Mouse (Mus musculus): ENCODE data around the gene Arhgdia. TPM values are rescaled to one million over a fixed set of nuclear protein-coding genes. Genes with fewer than 3 reads are reported as not detected.

Arhgdia gene
- polyA plus RNA-seq, 1 experiment from 2014 or later: 435 TPM

DNA sequence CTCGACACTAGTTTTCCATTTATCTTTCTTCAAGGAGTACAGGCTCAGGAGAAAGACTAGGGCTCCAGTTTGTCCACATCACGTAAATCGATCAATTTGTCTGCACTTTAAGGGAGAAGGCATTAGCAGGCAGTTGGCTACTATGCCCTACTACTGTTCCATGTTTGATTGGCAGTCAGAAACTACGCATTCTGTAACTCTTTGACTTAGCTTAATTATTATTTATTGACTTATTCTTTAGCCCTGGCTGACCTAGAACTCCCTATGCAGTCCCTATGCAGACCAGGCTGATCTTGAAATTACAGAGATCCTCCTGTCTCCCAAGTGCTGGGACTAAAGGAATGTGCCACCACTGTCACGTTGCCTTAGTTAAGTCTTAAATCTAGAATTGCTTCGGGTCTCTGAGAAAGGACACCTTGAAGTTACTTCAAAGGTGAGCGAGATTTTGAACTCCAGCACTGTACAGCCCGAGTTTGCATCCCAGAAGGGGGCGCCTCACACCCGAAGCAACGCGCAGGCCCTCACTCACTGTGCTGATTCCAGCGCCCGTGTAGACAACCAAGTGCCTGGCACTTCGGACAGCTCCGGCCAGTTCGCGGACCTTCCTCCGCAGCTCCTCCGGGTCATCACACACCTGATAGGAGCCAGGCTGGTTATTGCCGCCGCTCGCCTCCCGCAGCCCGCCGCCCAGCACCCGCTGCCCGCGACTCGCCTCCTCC, 42.7 kb upstream of the Arhgdia start:
- 12% methylated on average over 30 of the region's 30 CpGs for WGBS
- H3K27me3 ChIP-seq (replicated peaks): no peaks in the 10 kb centered on the region
- H3K4me3 ChIP-seq: peak overlapping the region; percentile 99
- peak overlapping the region; percentile 90 for H3K9ac ChIP-seq
- peak overlapping the region; percentile 78 for H3K27ac ChIP-seq (replicated peaks)
- H3K36me3 ChIP-seq: peaks cover 67% of the 10 kb centered on the region
- H3K4me2 ChIP-seq: peak overlapping the region; percentile 96
- peaks cover 24% of the 10 kb centered on the region for H3K4me1 ChIP-seq
- ATAC-seq (ENCODE audit: extremely low read depth, insufficient number of reproducible peaks, low FRiP score, low TSS enrichment): peak; percentile 68
- no peaks in the 10 kb centered on the region for H3K9me3 ChIP-seq

DNA sequence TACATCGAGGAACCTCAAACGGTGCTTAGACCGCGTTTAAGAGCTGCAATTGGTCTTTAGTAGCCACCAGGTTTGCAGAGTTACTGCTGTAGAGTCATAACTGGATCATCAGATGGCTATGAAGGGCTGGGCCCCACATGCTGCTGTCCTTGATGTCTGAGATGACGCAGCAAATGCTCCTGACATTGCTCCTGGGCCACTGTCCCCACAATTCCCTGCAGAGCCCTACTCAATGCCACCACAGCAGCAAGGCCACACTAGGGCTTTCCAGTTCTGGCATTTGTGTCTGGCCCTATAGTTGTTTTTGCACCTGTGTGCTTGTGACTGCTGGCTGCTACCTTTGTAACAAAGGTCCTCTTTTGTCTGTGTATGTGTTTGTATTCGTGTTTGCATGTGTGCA, 41.4 kb upstream of the Arhgdia start:
- Histone ChIP-seq H3K36me3 (peaks cover 69% of the 10 kb centered on the region), H3K27ac (replicated peaks) (no peak overlapping the region), H3K4me2 (no peak overlapping the region), H3K27me3 (replicated peaks) (no peaks in the 10 kb centered on the region), H3K4me3 (no peak overlapping the region), H3K9me3 (no peaks in the 10 kb centered on the region), H3K9ac (no peak overlapping the region), H3K4me1 (peaks cover 24% of the 10 kb centered on the region)
- no peak for ATAC-seq (ENCODE audit: extremely low read depth, insufficient number of reproducible peaks, low FRiP score, low TSS enrichment)
- 84% methylated on average over 6 of the region's 6 CpGs for WGBS

DNA sequence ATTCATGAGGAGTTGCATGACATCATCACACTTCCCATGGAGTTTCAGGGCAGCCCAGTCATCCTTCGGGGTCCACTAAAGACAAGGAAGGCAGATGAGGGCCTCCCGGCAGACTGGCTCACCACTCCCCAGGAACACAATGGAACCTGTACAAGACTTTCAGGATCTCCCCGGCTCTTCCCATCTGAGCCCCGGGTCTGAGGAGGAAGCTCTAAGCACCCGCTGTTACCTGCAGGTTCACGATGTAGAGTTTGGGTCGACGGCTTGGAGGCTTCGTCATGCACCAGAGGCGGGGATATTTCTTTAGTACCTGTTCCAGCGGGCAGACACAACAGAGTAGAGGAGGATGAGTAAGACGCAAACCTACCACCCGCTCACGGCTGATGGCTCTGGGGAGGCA, 38.8 kb upstream of the Arhgdia start:
- Histone ChIP-seq H3K4me3 (no peak overlapping the region), H3K9me3 (no peaks in the 10 kb centered on the region), H3K27me3 (replicated peaks) (no peaks in the 10 kb centered on the region), H3K4me1 (peaks cover 34% of the 10 kb centered on the region), H3K27ac (replicated peaks) (no peak overlapping the region), H3K4me2 (no peak overlapping the region), H3K9ac (no peak overlapping the region), H3K36me3 (peaks cover 64% of the 10 kb centered on the region)
- 91% methylated on average over 14 of the region's 14 CpGs for WGBS
- ATAC-seq (ENCODE audit: extremely low read depth, insufficient number of reproducible peaks, low FRiP score, low TSS enrichment): no peak

DNA sequence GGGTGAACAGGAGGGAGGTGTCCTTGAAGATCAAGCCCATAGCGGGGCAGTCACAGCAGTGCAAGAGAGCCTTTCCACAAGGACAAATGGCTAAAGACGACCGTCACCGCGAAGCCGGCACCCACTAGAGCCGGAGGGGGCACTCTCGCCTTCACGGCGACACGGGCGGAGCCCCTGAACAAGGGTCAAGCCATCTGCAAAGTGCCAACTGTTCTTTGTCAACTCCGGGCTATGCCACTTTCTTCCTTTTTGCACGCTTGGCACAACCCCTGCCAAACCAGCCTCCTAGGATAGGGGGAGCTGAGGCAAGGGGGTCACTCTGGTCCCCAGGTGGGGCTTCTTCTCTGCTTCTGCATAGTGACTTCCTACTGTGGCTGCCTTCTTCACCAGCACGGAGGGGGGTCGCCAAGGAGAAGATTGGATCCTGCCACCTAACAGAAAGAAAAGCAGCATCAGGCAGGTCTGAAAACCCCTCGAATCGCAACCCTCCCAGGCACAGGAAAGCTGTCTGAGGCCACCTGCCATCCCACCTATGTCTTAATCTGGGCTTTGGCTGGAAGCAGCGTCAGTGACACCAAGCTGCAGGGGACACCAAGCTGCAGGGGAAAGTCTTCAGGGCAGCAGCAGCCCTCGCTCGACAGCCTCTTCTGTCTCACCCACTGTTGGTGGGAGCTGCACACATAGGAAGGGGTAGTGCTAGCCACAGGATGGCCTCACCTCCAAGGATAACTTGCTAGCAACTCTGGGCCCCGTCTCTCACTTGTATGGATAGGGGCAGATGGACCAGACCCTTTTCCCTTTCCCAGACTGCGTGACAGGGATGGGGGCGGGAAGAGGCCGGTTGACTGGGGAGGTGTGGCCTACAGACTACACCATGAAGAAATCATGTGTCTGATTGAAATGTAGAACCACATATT, 37.5 kb upstream of the Arhgdia start:
- Histone ChIP-seq H3K9me3 (no peaks in the 10 kb centered on the region), H3K4me1 (peaks cover 27% of the 10 kb centered on the region), H3K27ac (replicated peaks) (no peak overlapping the region; the same call in 1 of the 2 replicates), H3K9ac (no peak overlapping the region), H3K4me2 (no peak overlapping the region), H3K27me3 (replicated peaks) (no peaks in the 10 kb centered on the region), H3K4me3 (no peak overlapping the region), H3K36me3 (peaks cover 72% of the 10 kb centered on the region)
- no peak for ATAC-seq (ENCODE audit: extremely low read depth, insufficient number of reproducible peaks, low FRiP score, low TSS enrichment)
- WGBS: 92% methylated on average over 25 of the region's 25 CpGs

DNA sequence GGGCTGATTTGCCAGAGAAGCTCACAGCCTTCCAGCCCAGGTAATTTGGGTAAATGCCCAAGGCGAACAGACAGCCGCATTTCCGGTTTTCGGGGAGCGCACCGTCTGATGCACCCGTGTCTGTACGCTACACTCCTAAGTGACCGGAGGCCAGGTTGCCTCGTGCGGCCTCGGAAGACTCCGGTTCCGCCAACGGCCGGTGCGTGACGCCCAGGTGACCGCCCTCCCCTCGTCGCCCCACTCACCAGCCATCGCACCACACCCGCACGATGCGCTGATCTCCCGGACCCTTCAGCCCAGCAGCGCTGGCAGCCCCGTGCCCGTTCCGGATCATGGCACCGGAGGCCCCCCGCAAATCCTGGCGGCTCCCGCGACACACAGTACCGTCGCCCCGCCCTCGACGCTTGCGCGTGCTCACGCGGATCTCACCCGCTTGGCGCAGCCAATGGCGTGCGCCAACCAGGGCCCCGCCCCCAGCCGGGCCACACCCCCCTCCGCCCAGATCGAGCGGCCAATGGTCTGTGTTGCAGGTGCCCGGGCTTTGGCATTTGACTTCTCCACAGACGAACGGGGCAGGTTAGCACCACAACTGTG, 36.2 kb upstream of the Arhgdia start, which contains the start of gene Pcyt2:
Gene Pcyt2 (minus strand): TSS at position 418 of the 594 bp plus-strand sequence.
- peak within 1 kb of the TSS; percentile 73 for H3K27ac ChIP-seq (replicated peaks)
- H3K36me3 ChIP-seq: peaks cover 76% of the 10 kb centered on the region
- under 1% methylated on average over 56 of the region's 56 CpGs for WGBS

DNA sequence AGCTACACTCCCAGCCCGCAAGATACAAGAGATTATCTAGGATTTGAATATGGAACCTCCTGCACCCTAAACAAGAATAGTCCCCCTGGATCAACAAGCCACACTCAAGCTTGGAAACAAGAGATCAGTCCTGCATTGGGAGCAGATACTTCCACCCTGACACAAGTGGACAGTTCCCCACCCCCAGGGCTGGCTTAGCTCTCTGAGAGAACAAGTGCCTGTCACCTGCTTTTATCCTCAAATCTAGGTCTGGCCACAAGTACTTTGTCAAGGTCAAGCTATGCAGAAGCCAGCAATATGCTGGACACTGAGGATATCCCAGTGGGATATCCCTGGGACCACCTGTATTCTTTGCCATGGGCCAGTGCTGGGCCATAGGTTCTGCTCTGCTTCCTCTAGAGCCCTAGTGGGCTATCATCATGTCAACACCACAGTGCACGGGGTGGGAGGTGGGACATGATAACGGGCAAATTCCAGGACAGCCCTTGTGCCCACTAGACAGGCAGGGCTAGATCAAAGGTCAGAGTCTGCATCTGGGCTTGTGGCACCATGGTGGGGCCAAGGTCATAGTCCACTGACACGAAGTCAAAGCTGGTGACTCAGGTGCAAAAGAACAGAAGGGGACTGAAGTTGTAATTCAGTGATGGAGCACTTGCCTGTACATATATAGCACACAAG, 35.3 kb upstream of the Arhgdia start:
- Histone ChIP-seq H3K4me3 (peak overlapping the region; percentile 88), H3K9me3 (no peaks in the 10 kb centered on the region), H3K27me3 (replicated peaks) (no peaks in the 10 kb centered on the region), H3K27ac (replicated peaks) (peak overlapping the region; percentile 73), H3K9ac (peak overlapping the region; percentile 93), H3K4me1 (peaks cover 21% of the 10 kb centered on the region), H3K4me2 (peak overlapping the region; percentile 87), H3K36me3 (peaks cover 76% of the 10 kb centered on the region)
- 27% methylated on average over 4 of the region's 4 CpGs for WGBS
- no peak for ATAC-seq (ENCODE audit: extremely low read depth, insufficient number of reproducible peaks, low FRiP score, low TSS enrichment)

More for the DNA sequence above, 36.2 kb upstream of the Arhgdia start, which contains the start of gene Pcyt2:
- peak within 1 kb of the TSS; percentile 88 for H3K4me3 ChIP-seq
- H3K27me3 ChIP-seq (replicated peaks): no peaks in the 10 kb centered on the region
- H3K4me1 ChIP-seq: peaks cover 21% of the 10 kb centered on the region
- peak; percentile 93 for ATAC-seq (ENCODE audit: extremely low read depth, insufficient number of reproducible peaks, low FRiP score, low TSS enrichment)
- H3K9ac ChIP-seq: peak within 1 kb of the TSS; percentile 93
- peak within 1 kb of the TSS; percentile 87 for H3K4me2 ChIP-seq
- no peaks in the 10 kb centered on the region for H3K9me3 ChIP-seq

DNA sequence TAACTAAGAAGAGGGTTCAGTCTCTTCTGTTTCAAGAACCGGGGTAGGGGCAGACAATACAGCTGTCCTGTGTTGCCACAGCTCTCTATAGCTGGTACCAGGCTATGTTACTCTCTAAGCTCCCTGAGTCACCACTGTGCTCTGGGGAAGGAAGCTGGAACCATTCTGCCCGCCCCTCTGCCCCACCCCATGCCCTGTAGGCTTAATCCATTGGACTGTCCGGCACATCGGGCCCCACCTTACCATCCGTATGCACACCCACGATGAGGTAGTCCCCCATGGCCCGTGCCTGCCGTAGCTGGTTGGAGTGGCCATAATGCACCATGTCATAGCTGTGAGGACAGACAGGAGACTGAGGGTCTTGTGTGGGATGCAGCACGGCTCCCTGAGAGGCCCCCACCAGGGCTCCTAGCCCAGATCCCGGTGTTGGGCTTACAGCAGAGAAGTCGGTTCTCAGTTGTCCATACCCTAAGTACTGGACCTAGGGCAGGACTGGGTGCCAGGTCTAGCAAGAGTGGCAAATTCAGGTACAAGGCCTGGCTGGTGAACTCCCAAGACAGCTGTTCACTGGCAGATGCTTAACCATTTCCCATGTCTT, 34.3 kb upstream of the Arhgdia start:
- H3K36me3 ChIP-seq: peaks cover 76% of the 10 kb centered on the region
- no peak overlapping the region for H3K9ac ChIP-seq
- no peaks in the 10 kb centered on the region for H3K9me3 ChIP-seq
- H3K4me3 ChIP-seq: no peak overlapping the region
- H3K27ac ChIP-seq (replicated peaks): no peak overlapping the region
- H3K27me3 ChIP-seq (replicated peaks): no peaks in the 10 kb centered on the region
- no peak overlapping the region for H3K4me2 ChIP-seq
- WGBS: 91% methylated on average over 11 of the region's 11 CpGs
- no peak for ATAC-seq (ENCODE audit: extremely low read depth, insufficient number of reproducible peaks, low FRiP score, low TSS enrichment)
- peaks cover 21% of the 10 kb centered on the region for H3K4me1 ChIP-seq

DNA sequence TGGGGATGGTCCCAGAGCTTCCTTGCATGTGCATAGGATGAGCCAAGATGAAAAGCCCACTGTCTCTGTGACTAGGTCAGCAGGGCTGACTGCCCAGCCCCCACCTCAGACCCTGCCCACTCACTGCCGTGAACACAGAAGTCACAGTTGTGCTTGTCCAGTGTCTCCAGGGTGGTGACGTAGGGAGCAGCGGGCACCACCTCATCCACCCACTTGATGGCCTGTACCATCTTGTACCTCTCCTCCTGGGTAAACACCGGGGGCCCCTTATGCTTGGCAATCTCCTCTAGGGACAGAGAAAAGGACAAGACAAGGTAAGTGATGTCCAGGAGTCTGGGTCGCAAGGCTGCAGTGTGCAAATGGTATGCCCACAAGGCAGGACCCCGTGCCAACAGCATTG, 33.7 kb upstream of the Arhgdia start:
- H3K36me3 ChIP-seq: peaks cover 76% of the 10 kb centered on the region

DNA sequence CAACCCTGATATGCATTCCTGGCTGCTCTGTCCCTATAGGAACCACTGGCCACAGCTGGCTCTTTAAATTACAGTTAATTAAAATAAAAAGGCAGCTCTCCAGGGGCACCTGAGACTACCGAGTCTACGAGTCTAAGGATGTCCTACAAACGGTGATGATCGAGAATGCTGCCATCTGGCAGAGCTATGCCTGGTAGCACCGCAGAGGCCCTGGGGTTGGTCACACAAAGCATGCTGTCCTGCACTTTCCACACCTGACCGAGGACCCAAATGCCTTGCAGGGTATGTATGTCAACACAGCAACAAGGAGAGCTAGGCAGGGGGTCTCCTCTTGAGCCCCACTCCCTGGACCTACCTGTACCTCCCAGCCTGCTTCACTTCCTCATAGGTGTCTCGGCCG, 32.6 kb upstream of the Arhgdia start:
- Histone ChIP-seq H3K4me1 (peaks cover 31% of the 10 kb centered on the region), H3K27ac (replicated peaks) (no peak overlapping the region), H3K9ac (no peak overlapping the region), H3K4me3 (no peak overlapping the region), H3K27me3 (replicated peaks) (0 out of 2 replicates have a peak, but pooled peaks cover 4% of the 10 kb centered on the region), H3K4me2 (no peak overlapping the region), H3K9me3 (no peaks in the 10 kb centered on the region), H3K36me3 (peaks cover 70% of the 10 kb centered on the region)
- no peak for ATAC-seq (ENCODE audit: extremely low read depth, insufficient number of reproducible peaks, low FRiP score, low TSS enrichment)
- 86% methylated on average over 8 of the region's 8 CpGs for WGBS

More for the DNA sequence above, 33.7 kb upstream of the Arhgdia start:
- H3K4me2 ChIP-seq: no peak overlapping the region
- no peak overlapping the region for H3K27ac ChIP-seq (replicated peaks)
- no peak for ATAC-seq (ENCODE audit: extremely low read depth, insufficient number of reproducible peaks, low FRiP score, low TSS enrichment)
- no peak overlapping the region for H3K4me3 ChIP-seq
- H3K27me3 ChIP-seq (replicated peaks): no peaks in the 10 kb centered on the region
- WGBS: 90% methylated on average over 6 of the region's 6 CpGs
- no peak overlapping the region for H3K9ac ChIP-seq
- no peaks in the 10 kb centered on the region for H3K9me3 ChIP-seq
- peaks cover 21% of the 10 kb centered on the region for H3K4me1 ChIP-seq

DNA sequence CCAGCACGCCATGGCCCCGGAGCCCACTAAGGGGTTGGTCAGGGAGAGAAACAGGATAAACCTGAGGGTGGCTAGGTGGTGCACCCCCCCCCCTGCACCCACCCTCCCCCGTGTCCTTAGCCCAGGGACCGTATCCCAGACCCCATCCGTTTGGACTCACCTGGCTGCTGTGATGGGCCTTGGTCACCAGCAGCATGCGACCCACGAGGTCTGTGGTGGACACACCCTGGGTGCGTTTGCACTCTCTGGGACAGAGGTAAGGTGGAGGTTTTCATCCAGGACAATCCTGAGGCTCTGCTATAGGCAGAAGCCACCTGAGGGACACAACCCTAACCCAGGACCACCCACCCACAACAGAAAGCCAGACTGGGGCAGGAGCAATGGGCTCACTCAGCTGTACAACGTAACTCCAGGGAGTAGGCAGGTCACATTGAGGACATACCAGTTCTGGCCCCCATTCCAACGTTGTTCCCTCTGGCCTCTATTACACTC, 32.1 kb upstream of the Arhgdia start:
- Histone ChIP-seq H3K27ac (replicated peaks) (no peak overlapping the region), H3K27me3 (replicated peaks) (0 out of 2 replicates have a peak, but pooled peaks cover 8% of the 10 kb centered on the region), H3K9me3 (no peaks in the 10 kb centered on the region), H3K36me3 (peaks cover 65% of the 10 kb centered on the region), H3K4me1 (peaks cover 35% of the 10 kb centered on the region), H3K9ac (no peak overlapping the region), H3K4me2 (no peak overlapping the region), H3K4me3 (no peak overlapping the region)
- 89% methylated on average over 10 of the region's 10 CpGs for WGBS
- ATAC-seq (ENCODE audit: extremely low read depth, insufficient number of reproducible peaks, low FRiP score, low TSS enrichment): no peak
